Mouse (Mus musculus) myocyte (in vitro differentiated cells): ENCODE measurements around the gene Etfa. TPM values are rescaled to one million over a fixed set of nuclear protein-coding genes. Genes with fewer than 3 reads are reported as not detected.

Source experiments
- H3K27me3 ChIP-seq: one replicate; pipeline ENCODE4 v1.6.1; 2011; ENCODE audit not compliant: control insufficient read depth, insufficient read depth, insufficient read length
- H3K36me3 ChIP-seq: one replicate; pipeline ENCODE4 v1.6.1; 2011; ENCODE audit not compliant: control insufficient read depth, insufficient read depth
- H3K4me2 ChIP-seq: one replicate; pipeline ENCODE4 v1.6.1; 2011; ENCODE audit warnings: low read depth, control low read depth
- H3K4me3 ChIP-seq: one replicate; pipeline ENCODE4 v1.5.1; 2011; ENCODE audit warnings: mild to moderate bottlenecking, control low read depth, moderate library complexity
- H3K79me2 ChIP-seq: one replicate; pipeline ENCODE4 v1.6.1; 2011; ENCODE audit not compliant: control insufficient read depth, insufficient read depth
- H3ac ChIP-seq: one replicate; pipeline ENCODE4 v1.6.1; 2011; ENCODE audit not compliant: control insufficient read depth, insufficient read length
- CEBPB ChIP-seq: IDR thresholded peaks from 2 replicates; pipeline ENCODE4 v1.6.1; 2011; ENCODE audit warnings: mild to moderate bottlenecking, moderate library complexity; ENCODE audit not compliant: poor library complexity, insufficient read depth, severe bottlenecking
- E2F4 ChIP-seq: IDR thresholded peaks from one replicate; pipeline ENCODE4 v1.6.1; 2011; ENCODE audit warnings: mild to moderate bottlenecking, control low read depth, moderate library complexity; ENCODE audit not compliant: insufficient read depth
- MAX ChIP-seq: IDR thresholded peaks from one replicate; pipeline ENCODE4 v1.6.1; 2011; ENCODE audit warnings: low read depth, mild to moderate bottlenecking, control low read depth
- MYOD1 ChIP-seq, 3 experiments: IDR thresholded peaks; one replicate each; pipeline ENCODE4 v1.6.1; 2011; ENCODE audit warnings: control low read depth in 2 of 3, low read depth in 2 of 3, mild to moderate bottlenecking in 2 of 3, moderate library complexity in 1 of 3; ENCODE audit not compliant: insufficient read length in 2 of 3, control insufficient read depth in 1 of 3
- MYOG ChIP-seq, 3 experiments: IDR thresholded peaks; one replicate each; pipeline ENCODE4 v1.6.1; 2011; ENCODE audit warnings: control low read depth in 2 of 3, low read depth in 2 of 3, mild to moderate bottlenecking in 2 of 3; ENCODE audit not compliant: insufficient read length in 2 of 3, control insufficient read depth in 1 of 3, insufficient read depth in 1 of 3
- POLR2A ChIP-seq: IDR thresholded peaks from one replicate; pipeline ENCODE4 v1.6.1; 2011; ENCODE audit warnings: low read depth, mild to moderate bottlenecking, control low read depth, moderate library complexity; ENCODE audit not compliant: insufficient read length
- POLR2AphosphoS2 ChIP-seq: IDR thresholded peaks from one replicate; pipeline ENCODE4 v1.6.1; 2011; ENCODE audit warnings: low read depth, control low read depth; ENCODE audit not compliant: insufficient read length
- REST ChIP-seq: IDR thresholded peaks from one replicate; pipeline ENCODE4 v1.6.1; 2011; ENCODE audit warnings: mild to moderate bottlenecking, control low read depth, moderate library complexity; ENCODE audit not compliant: insufficient read depth, insufficient read length
- SRF ChIP-seq: IDR thresholded peaks from one replicate; pipeline ENCODE4 v1.6.1; 2011; ENCODE audit warnings: low read depth; ENCODE audit not compliant: control insufficient read depth, insufficient read length
- TCF12 ChIP-seq: IDR thresholded peaks from one replicate; pipeline ENCODE4 v1.6.1; 2011; ENCODE audit warnings: mild to moderate bottlenecking, control low read depth; ENCODE audit not compliant: poor library complexity, insufficient read depth, severe bottlenecking
- TCF3 ChIP-seq: IDR thresholded peaks from one replicate; pipeline ENCODE4 v1.6.1; 2011; ENCODE audit warnings: low read depth, control low read depth; ENCODE audit not compliant: insufficient read length
- USF1 ChIP-seq: IDR thresholded peaks from one replicate; pipeline ENCODE4 v1.6.1; 2011; ENCODE audit warnings: low read depth, mild to moderate bottlenecking, control low read depth, moderate library complexity
- polyA plus RNA-seq: library from polyadenylated mRNA; unstranded; fragments of >200 nt; fragmentation: generic; extraction: Trizol; gene quantifications from one replicate; pipeline ENCODE4 v1.2.1, GENCODE M21; 2012; ENCODE audit warnings: missing spikeins

Gene Etfa
- polyA plus RNA-seq, 1 experiment: 98.3 TPM

GRCm38 (mm10) chr9:55539661-55540390 is 27.8 kb upstream of the Etfa start:
- no peaks in the 10 kb centered on the region for H3K36me3 ChIP-seq
- H3K27me3 ChIP-seq: no peaks in the 10 kb centered on the region
- peak overlapping the region; percentile 76 for H3K4me2 ChIP-seq
- no peaks in the 10 kb centered on the region for H3K79me2 ChIP-seq
- H3K4me3 ChIP-seq: peak overlapping the region; percentile 42
- TF ChIP-seq MYOG (IDR thresholded peaks at IDR 0.05; ENCODE audit: control insufficient read depth in 1 of 3, insufficient read depth in 1 of 3, insufficient read length in 2 of 3, low read depth in 2 of 3): no peak
- TF ChIP-seq SRF: no peak
- no peak for TF ChIP-seq CEBPB
- no peak for TF ChIP-seq POLR2A
- no peak for TF ChIP-seq USF1
- no peak for TF ChIP-seq E2F4
- TF ChIP-seq TCF12: no peak
- TF ChIP-seq POLR2AphosphoS2: no peak
- no peak for TF ChIP-seq TCF3
- TF ChIP-seq MAX: no peak
- no peak for TF ChIP-seq MYOD1 (IDR thresholded peaks at IDR 0.05; ENCODE audit: control insufficient read depth in 1 of 3, insufficient read length in 2 of 3, low read depth in 2 of 3)
- no peak for TF ChIP-seq REST
- no peak overlapping the region for H3ac ChIP-seq

GRCm38 (mm10) chr9:55539006-55539405 is 27.0 kb upstream of the Etfa start:
- H3K4me2 ChIP-seq: no peak overlapping the region
- H3K27me3 ChIP-seq: no peaks in the 10 kb centered on the region
- H3K79me2 ChIP-seq: no peaks in the 10 kb centered on the region
- H3K4me3 ChIP-seq: no peak overlapping the region
- H3K36me3 ChIP-seq: no peaks in the 10 kb centered on the region
- no peak overlapping the region for H3ac ChIP-seq
- TF ChIP-seq POLR2AphosphoS2: no peak
- no peak for TF ChIP-seq MAX
- TF ChIP-seq REST: no peak
- no peak for TF ChIP-seq CEBPB
- no peak for TF ChIP-seq SRF
- no peak for TF ChIP-seq E2F4
- no peak for TF ChIP-seq MYOG (IDR thresholded peaks at IDR 0.05; ENCODE audit: control insufficient read depth in 1 of 3, insufficient read depth in 1 of 3, insufficient read length in 2 of 3, low read depth in 2 of 3)
- no peak for TF ChIP-seq TCF3
- TF ChIP-seq USF1: no peak
- no peak for TF ChIP-seq POLR2A
- TF ChIP-seq TCF12: no peak
- TF ChIP-seq MYOD1 (IDR thresholded peaks at IDR 0.05; ENCODE audit: control insufficient read depth in 1 of 3, insufficient read length in 2 of 3, low read depth in 2 of 3): no peak

- H3K36me3 ChIP-seq: no peaks in the 10 kb centered on the region
- no peaks in the 10 kb centered on the region for H3K27me3 ChIP-seq
- no peaks in the 10 kb centered on the region for H3K79me2 ChIP-seq
- no peak within 1 kb of the TSS for H3K4me3 ChIP-seq
- no peak for TF ChIP-seq MYOG (IDR thresholded peaks at IDR 0.05; ENCODE audit: control insufficient read depth in 1 of 3, insufficient read depth in 1 of 3, insufficient read length in 2 of 3, low read depth in 2 of 3)
- TF ChIP-seq TCF3: no peak
- no peak for TF ChIP-seq USF1
- TF ChIP-seq TCF12: no peak
- no peak for TF ChIP-seq SRF
- TF ChIP-seq MYOD1 (IDR thresholded peaks at IDR 0.05; ENCODE audit: control insufficient read depth in 1 of 3, insufficient read length in 2 of 3, low read depth in 2 of 3): no peak
- TF ChIP-seq CEBPB: no peak
- no peak for TF ChIP-seq REST
- TF ChIP-seq POLR2A: no peak
- no peak within 1 kb of the TSS for H3ac ChIP-seq
- no peak within 1 kb of the TSS for H3K4me2 ChIP-seq
Observed at GRCm38 (mm10) chr9:55538377-55538776, 26.3 kb upstream of the Etfa start, which contains the start of gene Isl2. Gene Isl2 (plus strand): TSS chr9:55538672.

GRCm38 (mm10) chr9:55535907-55536306 is 23.9 kb upstream of the Etfa start:
- Histone ChIP-seq H3K4me2 (no peak overlapping the region), H3ac (no peak overlapping the region), H3K36me3 (no peaks in the 10 kb centered on the region), H3K4me3 (no peak overlapping the region), H3K79me2 (no peaks in the 10 kb centered on the region), H3K27me3 (peaks cover 9% of the 10 kb centered on the region)
- TF ChIP-seq USF1 (no peak), TCF3 (no peak), POLR2AphosphoS2 (no peak), POLR2A (no peak), E2F4 (no peak), MYOG (IDR thresholded peaks at IDR 0.05; ENCODE audit: control insufficient read depth in 1 of 3, insufficient read depth in 1 of 3, insufficient read length in 2 of 3, low read depth in 2 of 3) (no peak), SRF (no peak), CEBPB (no peak), REST (no peak), MYOD1 (IDR thresholded peaks at IDR 0.05; ENCODE audit: control insufficient read depth in 1 of 3, insufficient read length in 2 of 3, low read depth in 2 of 3) (no peak), TCF12 (no peak), MAX (no peak)
